Mouse (Mus musculus) naive thymus-derived CD4-positive, alpha-beta T cell, adult 5 months (primary cell): ENCODE data around the gene Emd. TPM values are rescaled to one million over a fixed set of nuclear protein-coding genes. Genes with fewer than 3 reads are reported as not detected.

Experiments
- polyA plus RNA-seq: library from polyadenylated mRNA; unstranded; fragments of 100-300 nt; shearing (Covaris generic); gene quantifications from one replicate; pipeline ENCODE4 v1.2.1, GENCODE M21; 2017

The Emd gene
- 74.1 TPM for polyA plus RNA-seq

DNA sequence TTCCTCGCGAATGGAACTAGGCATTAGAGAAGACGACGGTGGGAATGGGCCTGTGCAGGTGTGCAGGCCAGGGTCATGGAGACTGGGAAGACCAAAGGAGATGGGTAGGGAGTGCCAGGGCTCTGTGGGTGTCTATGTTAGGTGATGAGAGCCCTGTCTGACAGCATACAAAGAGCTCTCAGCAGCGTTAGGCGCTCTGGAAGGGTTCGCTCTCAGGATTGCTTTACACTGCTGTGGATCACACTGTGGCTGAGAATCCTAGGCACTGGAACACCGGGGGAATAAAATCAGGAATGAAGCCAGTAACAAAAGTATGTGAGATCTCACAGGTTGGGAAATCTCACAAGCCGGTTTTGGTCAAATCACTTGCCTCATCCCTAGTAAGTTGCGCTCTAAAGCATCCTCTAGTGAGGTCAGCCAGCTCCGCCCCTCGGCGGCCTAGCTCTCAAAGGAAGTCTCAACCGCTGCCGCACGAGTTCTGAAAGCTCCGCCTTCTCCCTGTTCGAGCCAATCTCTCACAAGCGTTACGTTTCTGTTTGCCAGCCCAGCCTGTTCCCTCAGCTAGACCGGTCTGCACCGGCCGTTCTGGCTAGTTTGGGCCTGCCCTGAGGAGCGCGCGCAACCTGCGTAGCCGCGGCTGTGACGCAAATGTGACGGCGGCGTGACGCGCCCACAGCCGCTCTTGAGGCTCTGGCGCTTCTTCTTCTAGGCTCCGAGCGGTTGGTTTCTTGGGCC, at the start of gene Emd:
TSS of gene Emd (plus strand) at position 535 of the 735 bp plus-strand sequence.

DNA sequence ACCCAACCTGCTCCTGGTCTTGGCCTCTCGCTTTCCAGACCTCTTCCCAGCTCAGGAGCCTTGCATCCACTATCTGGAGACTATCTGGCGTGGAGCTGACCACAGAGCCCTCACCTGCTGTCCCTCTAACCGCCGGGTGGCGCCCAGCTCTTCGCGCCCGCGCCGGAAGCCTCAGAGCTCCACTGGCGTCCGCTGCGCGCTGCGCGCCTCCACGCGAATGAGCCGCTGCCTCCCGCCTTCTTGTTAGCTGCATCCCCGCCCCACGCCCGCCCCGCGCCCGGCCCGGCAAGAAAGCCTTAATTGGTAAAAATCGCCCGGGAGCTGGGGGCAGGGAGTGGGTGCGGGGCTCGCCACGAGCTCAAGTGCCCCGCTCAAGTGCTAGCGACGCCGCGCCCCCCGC, 4.9 kb upstream of the Emd start, which contains the start of gene Flna:
TSS of gene Flna (minus strand) at position 206 of the 400 bp plus-strand sequence.

DNA sequence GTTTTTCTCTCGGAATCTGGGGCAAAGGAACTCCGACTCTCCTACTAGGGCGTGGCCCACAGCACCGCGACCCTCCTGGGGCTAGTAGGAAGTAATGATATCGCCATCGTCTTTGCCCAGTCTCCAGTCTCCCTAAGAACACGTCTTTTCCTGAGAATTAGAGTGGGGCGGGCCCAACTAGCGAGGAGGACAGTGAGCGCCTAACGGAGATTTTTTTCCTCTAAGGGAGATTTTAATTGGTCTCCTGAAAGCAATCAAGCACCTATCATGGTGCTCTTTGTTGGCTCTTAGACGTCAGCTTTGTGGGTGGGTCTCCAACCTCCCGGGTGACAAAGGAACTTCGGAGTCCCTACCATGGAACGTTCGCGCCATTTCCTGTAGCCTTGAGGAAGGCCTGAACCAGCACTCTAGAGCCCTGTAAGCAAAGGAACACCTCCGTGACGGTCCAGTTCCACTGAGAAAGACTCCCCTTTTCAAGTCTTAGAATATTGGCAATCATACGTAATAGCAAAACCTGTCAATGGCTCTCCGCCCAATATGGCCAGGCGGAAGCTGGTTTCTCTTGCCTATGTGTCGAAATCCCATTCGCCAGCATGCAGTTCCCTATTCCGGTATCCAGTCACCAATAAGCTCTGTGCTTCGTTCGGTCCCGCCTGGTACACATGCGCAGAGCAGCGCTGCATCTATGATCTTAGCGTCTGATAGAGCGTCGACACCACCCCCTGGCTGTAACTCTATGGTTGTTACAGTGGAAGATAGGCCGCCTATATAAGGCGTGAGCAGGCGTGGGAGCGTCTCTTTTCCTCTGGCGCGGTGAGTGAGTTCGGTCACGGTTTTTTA, 15.8 kb downstream of the Emd start, which contains the start of gene Rpl10:
TSS of gene Rpl10 (plus strand) at position 751 of the 840 bp plus-strand sequence.

DNA sequence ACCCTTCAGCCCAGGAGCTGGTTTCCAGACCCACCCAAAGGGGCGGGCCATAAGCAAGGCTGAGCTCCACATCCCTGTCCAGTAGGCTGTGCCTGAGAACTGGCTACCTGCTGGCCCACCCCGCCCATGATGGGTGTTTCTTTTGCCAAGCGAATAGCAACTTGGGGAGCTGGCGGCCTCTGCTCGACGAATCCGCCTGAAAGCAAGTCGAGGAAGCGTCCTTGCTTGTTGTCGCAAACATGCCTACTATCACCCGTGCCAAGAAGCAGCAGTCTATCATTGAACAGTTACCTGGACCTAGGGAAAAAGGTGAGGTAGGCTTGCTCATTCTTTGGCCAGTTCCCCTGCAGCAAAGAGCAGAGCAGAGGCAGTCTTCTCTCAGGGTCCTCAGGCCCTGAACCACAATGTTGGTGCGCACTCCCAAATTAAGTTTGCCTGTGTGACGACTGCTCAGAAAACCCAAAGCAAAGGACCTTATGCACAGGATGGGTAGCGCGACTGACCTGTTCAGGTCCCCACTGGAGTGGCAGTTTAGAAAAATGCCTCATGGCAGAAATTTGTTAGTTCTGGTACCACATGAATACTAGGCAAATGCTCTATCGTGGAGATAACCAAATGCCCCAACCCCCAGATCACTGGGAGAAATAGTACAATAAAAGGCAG, 27.4 kb downstream of the Emd start, which contains the start of the genes Taz and Dnase1l1:
TSS of gene Taz (plus strand) at position 181 of the 663 bp plus-strand sequence.
TSS of gene Dnase1l1 (minus strand) at position 606 of the 663 bp plus-strand sequence.

DNA sequence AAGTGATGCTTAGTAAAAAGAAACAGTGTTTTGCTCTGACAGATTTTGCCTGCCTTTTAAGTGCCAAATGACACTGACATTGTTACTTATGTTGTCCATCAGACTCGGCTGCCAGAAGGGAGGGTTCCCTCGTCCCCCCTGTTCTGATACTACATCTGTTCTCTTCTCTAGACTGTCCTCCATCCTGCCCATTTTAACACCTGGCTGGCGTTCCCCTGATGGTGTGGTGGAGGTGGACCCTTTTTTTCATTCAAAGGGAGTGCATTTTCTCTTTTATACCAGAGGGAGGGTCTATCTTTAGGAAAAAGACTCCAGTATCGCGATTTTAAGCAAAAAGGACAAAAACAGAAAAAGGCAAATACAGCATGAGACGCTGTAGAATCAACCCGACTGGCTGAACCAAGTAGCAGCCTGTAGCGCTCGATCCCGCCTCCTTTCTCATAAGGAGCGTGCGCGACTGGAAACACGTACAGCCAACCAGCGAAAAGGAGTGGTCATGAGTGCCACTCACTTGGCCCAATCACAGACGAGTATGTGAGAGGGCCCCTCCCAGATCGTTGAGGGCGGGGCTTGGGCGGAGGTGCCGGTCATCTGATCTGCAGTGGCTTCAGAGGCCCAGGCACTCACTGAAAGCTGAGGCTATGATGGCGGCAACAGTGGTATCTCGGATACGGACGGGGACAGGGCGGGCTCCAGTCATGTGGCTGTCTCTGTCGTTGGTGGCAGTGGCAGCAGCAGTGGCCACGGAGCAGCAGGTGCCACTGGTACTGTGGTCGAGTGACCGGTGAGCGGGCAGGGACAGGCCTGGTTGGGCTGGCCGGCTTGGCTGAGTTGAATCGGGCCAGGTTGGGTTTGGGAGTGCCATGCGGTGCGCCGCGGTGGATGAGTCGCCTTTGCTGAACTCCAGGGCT, 42.3 kb downstream of the Emd start, which contains the start of gene Atp6ap1:
TSS of gene Atp6ap1 (plus strand) at position 560 of the 911 bp plus-strand sequence.

GRCm38 (mm10) chrX:74304867-74305700, 50.6 kb downstream of the Emd start, which contains the start of gene Gdi1:
Gdi1 (plus strand) TSS chrX:74304998.

Other genes with a start within 250 kb of the Emd start
- 212 TPM for gene Irak1, start 230.8 kb upstream of the Emd start, polyA plus RNA-seq
- not detected for gene Opn1mw, start 127.2 kb upstream of the Emd start, polyA plus RNA-seq
- 48.0 TPM for gene Mecp2, start 119.3 kb upstream of the Emd start, polyA plus RNA-seq
- not detected for gene Tex28, start 86.8 kb upstream of the Emd start, polyA plus RNA-seq
- gene Tktl1, start 77.4 kb upstream of the Emd start, polyA plus RNA-seq, result not detected
- gene Flna, start 4.9 kb upstream of the Emd start, polyA plus RNA-seq, result 384 TPM
- gene Rpl10, start 16.1 kb downstream of the Emd start, polyA plus RNA-seq, result 123 TPM
- gene Taz, start 27.2 kb downstream of the Emd start, polyA plus RNA-seq, result 136 TPM
- gene Dnase1l1, start 27.6 kb downstream of the Emd start, polyA plus RNA-seq, result 14.5 TPM
- gene Atp6ap1, start 42.4 kb downstream of the Emd start, polyA plus RNA-seq, result 157 TPM
- 249 TPM for gene Gdi1, start 50.3 kb downstream of the Emd start, polyA plus RNA-seq
- 77.2 TPM for gene Fam50a, start 58.3 kb downstream of the Emd start, polyA plus RNA-seq
- 2.3 TPM for gene Plxna3, start 74.4 kb downstream of the Emd start, polyA plus RNA-seq
- gene Lage3, start 98.9 kb downstream of the Emd start, polyA plus RNA-seq, result 21.8 TPM
- gene Ubl4a, start 118.5 kb downstream of the Emd start, polyA plus RNA-seq, result 47.0 TPM
- gene Slc10a3, start 118.7 kb downstream of the Emd start, polyA plus RNA-seq, result 28.1 TPM
- 24.7 TPM for gene Fam3a, start 138.6 kb downstream of the Emd start, polyA plus RNA-seq
- 38.6 TPM for gene Ikbkg, start 138.6 kb downstream of the Emd start, polyA plus RNA-seq
- gene G6pdx, start 174.5 kb downstream of the Emd start, polyA plus RNA-seq, result 40.6 TPM
- not detected for gene Gm6880, start 226.7 kb downstream of the Emd start, polyA plus RNA-seq